Mouse (Mus musculus) liver, adult 10 weeks (tissue): Measurements from ENCODE around the gene Ethe1. TPM values are rescaled to one million over a fixed set of nuclear protein-coding genes. Genes with fewer than 3 reads are reported as not detected.

Experiments used
- polyA plus RNA-seq: library from polyadenylated mRNA; stranded (reverse); fragments of 350-450 nt; fragmentation: Illumina TruSeq; extraction: RNeasy Lipid Tissue Mini Kit (QIAGEN cat#74804); gene quantifications from one replicate; pipeline ENCODE4 v1.2.3, GENCODE M21; 2014; ENCODE audit warnings: low read depth, low replicate concordance

The Ethe1 gene
- 11.2 TPM for polyA plus RNA-seq

DNA sequence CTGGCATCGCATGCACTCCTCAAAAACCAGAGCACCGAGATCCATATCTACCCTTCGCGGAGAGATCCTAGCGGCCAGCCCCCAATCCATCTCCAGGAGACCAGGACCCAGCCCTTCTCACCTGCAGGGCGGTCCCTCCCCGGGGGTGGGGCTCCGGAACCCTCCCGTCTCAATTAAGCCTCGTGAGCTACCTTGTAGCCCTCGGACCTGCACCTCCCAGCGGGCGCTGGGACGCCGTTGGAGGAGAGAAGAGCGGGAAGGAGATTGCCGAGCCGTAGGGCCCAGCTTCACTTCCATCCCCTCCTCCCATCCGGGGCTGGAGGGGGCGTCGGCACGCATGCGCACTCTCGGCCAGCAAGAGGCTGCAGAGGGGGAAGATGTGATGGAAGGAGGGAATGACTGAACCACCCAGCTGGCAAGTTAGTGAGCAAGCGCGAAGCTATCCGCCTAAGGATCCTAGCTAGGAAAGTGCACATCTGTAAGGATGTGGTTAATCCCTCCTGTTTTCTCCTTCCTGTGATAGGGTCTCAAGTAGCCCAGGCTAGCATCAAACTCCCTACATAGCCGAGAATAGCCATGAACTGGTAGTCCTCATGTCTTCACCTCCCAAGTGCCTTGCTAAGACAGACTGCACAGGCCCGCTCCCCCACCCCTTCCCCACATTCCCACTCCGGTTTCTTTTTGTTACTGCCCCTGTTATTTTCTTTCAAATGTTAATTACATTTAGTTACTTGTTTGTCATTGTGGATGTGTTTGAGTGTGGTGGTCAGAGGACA, at the start of gene Ethe1, which contains the start of gene Zfp575:
TSS of gene Ethe1 (plus strand) at position 214 of the 776 bp plus-strand sequence.
TSS of gene Zfp575 (minus strand) at position 312 of the 776 bp plus-strand sequence.

DNA sequence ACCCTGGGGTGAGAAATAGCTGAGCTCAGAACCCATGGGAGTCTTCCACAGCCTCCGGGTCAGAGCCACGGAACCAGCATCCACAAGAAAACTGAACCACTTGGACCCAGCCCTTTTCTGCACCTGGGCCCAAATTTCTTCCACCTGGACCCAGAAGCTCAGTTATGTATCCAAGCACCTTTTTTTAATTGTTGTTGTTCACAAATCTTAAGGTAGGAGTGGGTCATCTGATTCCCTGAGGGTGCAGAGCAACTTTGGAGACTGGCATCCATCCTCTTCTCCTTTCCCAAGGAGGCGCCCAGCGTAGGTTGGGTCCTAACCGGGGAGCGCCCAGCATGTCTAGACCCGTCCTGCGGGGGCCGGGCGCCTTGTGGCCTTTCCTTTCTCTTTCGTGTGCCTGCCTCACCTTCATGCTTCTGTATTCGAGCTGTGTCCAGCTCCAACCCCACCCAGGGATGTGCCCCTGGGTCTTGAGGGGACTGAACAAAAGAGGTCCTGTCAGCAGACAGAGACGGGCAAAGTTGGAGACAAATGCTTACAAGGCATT, 41.2 kb upstream of the Ethe1 start, which contains the start of the genes Pinlyp and Xrcc1:
TSS of gene Pinlyp (minus strand) at position 51 of the 547 bp plus-strand sequence.
TSS of gene Xrcc1 (plus strand) at position 222 of the 547 bp plus-strand sequence.

DNA sequence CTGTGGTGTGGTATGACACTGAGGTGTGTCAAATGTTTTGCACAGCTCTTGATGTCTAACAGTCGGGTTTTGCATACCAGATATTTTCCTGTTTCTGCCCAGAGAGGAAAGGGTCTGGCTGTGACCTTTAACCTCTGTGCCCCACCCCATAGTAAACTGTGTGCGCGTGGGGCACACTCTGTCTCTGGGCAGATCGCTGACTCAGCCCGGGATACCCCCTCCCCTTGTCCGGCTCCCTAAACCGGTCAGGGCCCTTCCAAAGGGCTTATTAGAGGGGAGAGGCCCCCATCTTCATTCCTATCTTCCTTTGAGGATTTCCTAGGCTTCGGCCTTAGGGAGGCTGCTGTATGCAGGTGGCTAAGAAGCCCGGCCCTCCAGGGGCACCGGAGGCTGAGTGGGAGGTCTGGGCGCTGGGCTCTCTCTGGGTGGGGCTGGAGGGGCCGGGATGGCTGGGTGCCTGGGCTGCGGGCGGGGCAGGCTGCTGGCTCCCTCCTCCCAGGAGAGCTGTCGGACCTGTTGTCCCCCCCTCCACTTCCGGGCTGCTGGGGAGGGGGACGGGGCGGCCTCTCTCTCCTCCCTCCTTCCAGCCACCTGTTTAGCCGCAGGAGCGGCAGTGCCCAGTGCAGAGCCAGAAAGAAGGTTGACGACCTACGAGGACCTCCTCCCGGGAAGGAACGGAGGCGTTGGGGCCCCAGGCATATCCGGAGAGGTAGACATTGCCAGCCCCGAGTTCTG, 23.0 kb downstream of the Ethe1 start, which contains the start of gene Phldb3:
TSS of gene Phldb3 (plus strand) at position 620 of the 735 bp plus-strand sequence.

DNA sequence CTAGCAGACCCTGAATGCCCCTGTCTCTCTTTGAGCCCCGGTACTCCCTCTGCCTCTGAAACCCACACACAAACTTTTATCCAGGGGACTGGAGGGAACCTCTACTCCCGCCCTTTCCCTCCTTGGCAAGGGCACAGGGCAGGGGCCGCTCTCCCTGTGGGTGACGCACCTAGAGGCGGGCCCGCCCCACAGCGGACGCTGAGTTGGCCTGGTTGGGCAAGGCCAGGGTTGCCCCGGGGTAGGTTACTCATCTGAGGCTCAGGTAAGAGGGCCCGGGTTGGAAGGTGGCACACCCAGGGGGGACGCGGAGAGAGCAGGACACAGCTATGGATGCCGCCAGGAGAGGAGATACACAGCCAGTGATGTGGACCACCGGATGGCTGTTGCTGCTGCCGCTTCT, 48.9 kb downstream of the Ethe1 start, which contains the start of gene Lypd3:
TSS of gene Lypd3 (plus strand) at position 287 of the 400 bp plus-strand sequence.

Other genes with a start within 250 kb of the Ethe1 start
- not detected for gene Lypd5, start 238.3 kb upstream of the Ethe1 start, polyA plus RNA-seq
- gene Kcnn4, start 217.3 kb upstream of the Ethe1 start, polyA plus RNA-seq = not detected
- 0.21 TPM for gene Smg9, start 187.9 kb upstream of the Ethe1 start, polyA plus RNA-seq
- gene Irgc1, start 135.2 kb upstream of the Ethe1 start, polyA plus RNA-seq = not detected
- not detected for gene Plaur, start 125.1 kb upstream of the Ethe1 start, polyA plus RNA-seq
- 0.34 TPM for gene Cadm4, start 105.5 kb upstream of the Ethe1 start, polyA plus RNA-seq
- not detected for gene Zfp428, start 80.5 kb upstream of the Ethe1 start, polyA plus RNA-seq
- not detected for gene AC161166.1, start 75.1 kb upstream of the Ethe1 start, polyA plus RNA-seq
- gene Irgq, start 56.9 kb upstream of the Ethe1 start, polyA plus RNA-seq = 3.8 TPM
- gene Pinlyp, start 41.4 kb upstream of the Ethe1 start, polyA plus RNA-seq = not detected
- gene Xrcc1, start 41.3 kb upstream of the Ethe1 start, polyA plus RNA-seq = 0.74 TPM
- gene Zfp575, start 98 bp downstream of the Ethe1 start, polyA plus RNA-seq = not detected
- 0.29 TPM for gene Phldb3, start 23.2 kb downstream of the Ethe1 start, polyA plus RNA-seq
- not detected for gene Lypd3, start 49.0 kb downstream of the Ethe1 start, polyA plus RNA-seq
- not detected for gene Tex101, start 89.1 kb downstream of the Ethe1 start, polyA plus RNA-seq
- gene BC049730, start 121.7 kb downstream of the Ethe1 start, polyA plus RNA-seq = not detected
- not detected for gene Gm4763, start 139.4 kb downstream of the Ethe1 start, polyA plus RNA-seq
- not detected for gene Cd177, start 172.8 kb downstream of the Ethe1 start, polyA plus RNA-seq
- gene Ceacam10, start 189.7 kb downstream of the Ethe1 start, polyA plus RNA-seq = not detected